Mouse (Mus musculus): ENCODE results near the gene 1600002K03Rik.

DNA sequence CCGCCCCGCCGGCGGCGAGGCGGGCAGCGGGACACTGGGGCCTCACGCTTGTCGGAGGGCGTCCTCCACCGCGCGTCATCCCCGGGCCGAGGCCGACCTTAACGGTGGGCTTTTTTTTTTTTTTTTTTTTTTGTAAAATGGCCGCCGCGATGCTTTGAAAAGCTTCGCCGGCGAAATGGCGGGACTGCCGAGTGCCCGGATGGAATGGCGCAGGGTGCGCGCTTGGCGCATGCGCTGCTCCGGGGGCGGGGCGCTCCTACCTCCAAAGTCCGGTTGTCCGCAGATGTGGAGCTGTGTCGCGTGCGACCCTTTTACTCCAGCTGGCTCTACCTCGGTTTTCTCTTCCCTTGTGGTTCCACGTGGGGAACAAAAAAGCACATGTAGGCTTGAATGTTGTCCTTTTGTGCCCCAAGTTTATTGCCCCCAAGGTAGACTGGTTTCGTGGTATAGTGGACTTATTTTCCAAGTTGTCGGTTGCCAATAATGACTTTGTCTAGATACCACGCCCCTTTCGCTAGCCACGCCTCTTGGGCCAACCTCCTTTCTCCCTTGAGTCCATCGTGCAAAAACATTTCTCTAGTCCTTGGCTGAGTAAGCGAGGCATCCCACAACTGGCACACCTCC, 4.6 kb upstream of the 1600002K03Rik start:
- TF ChIP-seq CTCF (conservative IDR thresholded peaks at IDR 0.05; ENCODE audit: insufficient read depth, insufficient read length, low read depth, low read length) (no peak), POLR2A (IDR thresholded peaks at IDR 0.05; ENCODE audit: low read depth, low read length) (no peak)

All from kidney, adult 2 months (tissue).